Mouse (Mus musculus): ENCODE results near the gene Emp3.
A peak's percentile ranks its signal among the peaks of the same experiment; 100 is the strongest.

DNA sequence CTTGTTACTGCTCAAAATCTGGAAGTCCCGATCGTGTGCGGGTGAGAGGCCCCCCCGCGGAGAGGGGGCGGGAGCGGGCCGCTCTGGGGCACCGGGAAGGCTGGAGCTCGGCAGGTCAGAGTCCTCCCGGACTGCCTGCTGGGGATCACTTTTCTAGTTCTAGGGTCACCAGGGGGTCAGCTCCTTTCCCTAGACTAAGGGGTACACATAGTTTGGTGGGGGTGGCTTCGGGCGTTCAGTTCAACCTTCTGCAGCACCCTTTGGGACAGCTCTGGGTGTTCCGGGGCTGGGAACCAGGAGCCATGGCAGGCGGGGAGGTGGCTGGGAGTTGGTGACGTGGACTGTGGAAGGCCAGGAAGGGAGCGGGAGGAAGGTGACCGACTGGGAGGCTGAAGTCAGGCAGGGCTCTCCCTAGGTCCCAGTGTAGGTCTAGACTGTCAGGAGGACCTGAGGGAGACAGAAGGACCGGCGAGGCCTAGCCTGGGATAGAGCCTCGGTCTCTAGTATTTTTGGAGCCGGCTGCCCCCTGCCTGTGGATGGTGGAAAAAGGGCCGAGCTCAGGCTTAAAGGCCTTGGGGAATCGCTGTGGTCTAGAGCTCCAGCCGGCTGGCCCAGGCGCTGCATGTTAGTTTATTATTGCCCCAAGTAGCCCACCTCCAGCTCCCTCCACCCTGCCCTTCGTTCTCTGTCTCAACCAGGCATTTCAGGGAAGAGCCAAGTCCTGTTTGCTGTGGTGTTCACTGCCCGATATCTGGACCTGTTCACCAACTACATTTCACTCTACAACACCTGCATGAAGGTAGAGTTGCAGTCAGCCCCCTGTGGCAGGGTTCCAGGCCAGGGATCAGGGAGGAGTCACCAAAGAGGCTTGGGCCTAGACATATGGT, 47.9 kb downstream of the Emp3 start:
- TF ChIP-seq CTCF (IDR thresholded peaks at IDR 0.05; ENCODE audit: low read depth): peak; percentile 51
- no peak for TF ChIP-seq EP300 (IDR thresholded peaks at IDR 0.05; ENCODE audit: low read depth)

Data from liver, postnatal 0 days (tissue).